Mouse (Mus musculus): Measurements from ENCODE around the gene Jak3. TPM values are rescaled to one million over a fixed set of nuclear protein-coding genes. Genes with fewer than 3 reads are reported as not detected.

The Jak3 gene
- polyA plus RNA-seq, 1 experiment = 1.5 TPM

- peak overlapping the region; percentile 44 for H3K4me3 ChIP-seq
- H3K79me2 ChIP-seq (ENCODE audit: control insufficient read depth, insufficient read depth) = no peaks in the 10 kb centered on the region
- H3K27me3 ChIP-seq (ENCODE audit: control insufficient read depth, insufficient read depth, insufficient read length) = no peaks in the 10 kb centered on the region
- H3ac ChIP-seq (ENCODE audit: control insufficient read depth, insufficient read length) = no peak overlapping the region
- peak overlapping the region; percentile 85 for H3K4me2 ChIP-seq (ENCODE audit: low read depth)
- no peak for TF ChIP-seq POLR2A (IDR thresholded peaks at IDR 0.05; ENCODE audit: insufficient read length, low read depth)
- TF ChIP-seq TCF3 (IDR thresholded peaks at IDR 0.05; ENCODE audit: insufficient read length, low read depth) = no peak
- no peak for TF ChIP-seq MAX (IDR thresholded peaks at IDR 0.05; ENCODE audit: low read depth)
- no peak for TF ChIP-seq TCF12 (IDR thresholded peaks at IDR 0.05; ENCODE audit: insufficient read depth, poor library complexity, severe bottlenecking)
- TF ChIP-seq CEBPB (IDR thresholded peaks at IDR 0.05; ENCODE audit: insufficient read depth, poor library complexity, severe bottlenecking) = no peak
- no peak for TF ChIP-seq MYOD1 (IDR thresholded peaks at IDR 0.05; ENCODE audit: control insufficient read depth in 1 of 3, insufficient read length in 2 of 3, low read depth in 2 of 3)
- TF ChIP-seq REST (IDR thresholded peaks at IDR 0.05; ENCODE audit: insufficient read depth, insufficient read length) = no peak
- no peak for TF ChIP-seq MYOG (IDR thresholded peaks at IDR 0.05; ENCODE audit: control insufficient read depth in 1 of 3, insufficient read depth in 1 of 3, insufficient read length in 2 of 3, low read depth in 2 of 3)
- H3K36me3 ChIP-seq (ENCODE audit: control insufficient read depth, insufficient read depth) = no peaks in the 10 kb centered on the region
Measured at GRCm38 (mm10) chr8:71672168-71672735, 3.8 kb upstream of the Jak3 start.

GRCm38 (mm10) chr8:71674071-71674470 lies 2.0 kb upstream of the Jak3 start:
- H3K79me2 ChIP-seq (ENCODE audit: control insufficient read depth, insufficient read depth) = no peaks in the 10 kb centered on the region
- no peak overlapping the region for H3K4me2 ChIP-seq (ENCODE audit: low read depth)
- no peak overlapping the region for H3ac ChIP-seq (ENCODE audit: control insufficient read depth, insufficient read length)
- TF ChIP-seq REST (IDR thresholded peaks at IDR 0.05; ENCODE audit: insufficient read depth, insufficient read length) = no peak
- TF ChIP-seq POLR2A (IDR thresholded peaks at IDR 0.05; ENCODE audit: insufficient read length, low read depth) = no peak
- TF ChIP-seq SRF (IDR thresholded peaks at IDR 0.05; ENCODE audit: control insufficient read depth, insufficient read length, low read depth) = no peak
- TF ChIP-seq MAX (IDR thresholded peaks at IDR 0.05; ENCODE audit: low read depth) = no peak
- TF ChIP-seq E2F4 (IDR thresholded peaks at IDR 0.05; ENCODE audit: insufficient read depth) = no peak
- no peak for TF ChIP-seq MYOD1 (IDR thresholded peaks at IDR 0.05; ENCODE audit: control insufficient read depth in 1 of 3, insufficient read length in 2 of 3, low read depth in 2 of 3)
- TF ChIP-seq TCF3 (IDR thresholded peaks at IDR 0.05; ENCODE audit: insufficient read length, low read depth) = no peak
- no peak for TF ChIP-seq USF1 (IDR thresholded peaks at IDR 0.05; ENCODE audit: low read depth)
- no peak for TF ChIP-seq POLR2AphosphoS2 (IDR thresholded peaks at IDR 0.05; ENCODE audit: insufficient read length, low read depth)
- no peak for TF ChIP-seq TCF12 (IDR thresholded peaks at IDR 0.05; ENCODE audit: insufficient read depth, poor library complexity, severe bottlenecking)
- TF ChIP-seq MYOG (IDR thresholded peaks at IDR 0.05; ENCODE audit: control insufficient read depth in 1 of 3, insufficient read depth in 1 of 3, insufficient read length in 2 of 3, low read depth in 2 of 3) = no peak
- TF ChIP-seq CEBPB (IDR thresholded peaks at IDR 0.05; ENCODE audit: insufficient read depth, poor library complexity, severe bottlenecking) = no peak
- no peaks in the 10 kb centered on the region for H3K27me3 ChIP-seq (ENCODE audit: control insufficient read depth, insufficient read depth, insufficient read length)
- no peak overlapping the region for H3K4me3 ChIP-seq
- H3K36me3 ChIP-seq (ENCODE audit: control insufficient read depth, insufficient read depth) = no peaks in the 10 kb centered on the region

GRCm38 (mm10) chr8:71675456-71676019 lies 558 bp upstream of the Jak3 start:
- Histone ChIP-seq H3K79me2 (ENCODE audit: control insufficient read depth, insufficient read depth) (no peaks in the 10 kb centered on the region), H3K27me3 (ENCODE audit: control insufficient read depth, insufficient read depth, insufficient read length) (no peaks in the 10 kb centered on the region), H3ac (ENCODE audit: control insufficient read depth, insufficient read length) (peak overlapping the region; percentile 68), H3K36me3 (ENCODE audit: control insufficient read depth, insufficient read depth) (no peaks in the 10 kb centered on the region), H3K4me3 (peak overlapping the region; percentile 31), H3K4me2 (ENCODE audit: low read depth) (peak overlapping the region; percentile 66)
- no peak for TF ChIP-seq USF1 (IDR thresholded peaks at IDR 0.05; ENCODE audit: low read depth)
- no peak for TF ChIP-seq MYOD1 (IDR thresholded peaks at IDR 0.05; ENCODE audit: control insufficient read depth in 1 of 3, insufficient read length in 2 of 3, low read depth in 2 of 3)
- TF ChIP-seq REST (IDR thresholded peaks at IDR 0.05; ENCODE audit: insufficient read depth, insufficient read length) = no peak
- TF ChIP-seq SRF (IDR thresholded peaks at IDR 0.05; ENCODE audit: control insufficient read depth, insufficient read length, low read depth) = no peak

GRCm38 (mm10) chr8:71676803-71677202 lies 707 bp downstream of the Jak3 start:
- Histone ChIP-seq H3K4me2 (ENCODE audit: low read depth) (peak overlapping the region; percentile 66), H3K27me3 (ENCODE audit: control insufficient read depth, insufficient read depth, insufficient read length) (no peaks in the 10 kb centered on the region), H3K36me3 (ENCODE audit: control insufficient read depth, insufficient read depth) (no peaks in the 10 kb centered on the region), H3K79me2 (ENCODE audit: control insufficient read depth, insufficient read depth) (no peaks in the 10 kb centered on the region), H3ac (ENCODE audit: control insufficient read depth, insufficient read length) (peak overlapping the region; percentile 68), H3K4me3 (peak overlapping the region; percentile 31)
- TF ChIP-seq MAX (IDR thresholded peaks at IDR 0.05; ENCODE audit: low read depth) (no peak), CEBPB (IDR thresholded peaks at IDR 0.05; ENCODE audit: insufficient read depth, poor library complexity, severe bottlenecking) (no peak), REST (IDR thresholded peaks at IDR 0.05; ENCODE audit: insufficient read depth, insufficient read length) (no peak), E2F4 (IDR thresholded peaks at IDR 0.05; ENCODE audit: insufficient read depth) (no peak), MYOG (IDR thresholded peaks at IDR 0.05; ENCODE audit: control insufficient read depth in 1 of 3, insufficient read depth in 1 of 3, insufficient read length in 2 of 3, low read depth in 2 of 3) (no peak), TCF3 (IDR thresholded peaks at IDR 0.05; ENCODE audit: insufficient read length, low read depth) (no peak), POLR2A (IDR thresholded peaks at IDR 0.05; ENCODE audit: insufficient read length, low read depth) (no peak), USF1 (IDR thresholded peaks at IDR 0.05; ENCODE audit: low read depth) (no peak), POLR2AphosphoS2 (IDR thresholded peaks at IDR 0.05; ENCODE audit: insufficient read length, low read depth) (no peak), MYOD1 (IDR thresholded peaks at IDR 0.05; ENCODE audit: control insufficient read depth in 1 of 3, insufficient read length in 2 of 3, low read depth in 2 of 3) (no peak), TCF12 (IDR thresholded peaks at IDR 0.05; ENCODE audit: insufficient read depth, poor library complexity, severe bottlenecking) (no peak), SRF (IDR thresholded peaks at IDR 0.05; ENCODE audit: control insufficient read depth, insufficient read length, low read depth) (no peak)

All from myocyte (in vitro differentiated cells).